Mouse (Mus musculus) heart, adult 11 months (tissue): ENCODE measurements around the gene Setd1b.

Experiments used
- DNase-seq: peaks from one replicate; pipeline ENCODE4 v3.0.0; 2022

Gene Setd1b

DNA sequence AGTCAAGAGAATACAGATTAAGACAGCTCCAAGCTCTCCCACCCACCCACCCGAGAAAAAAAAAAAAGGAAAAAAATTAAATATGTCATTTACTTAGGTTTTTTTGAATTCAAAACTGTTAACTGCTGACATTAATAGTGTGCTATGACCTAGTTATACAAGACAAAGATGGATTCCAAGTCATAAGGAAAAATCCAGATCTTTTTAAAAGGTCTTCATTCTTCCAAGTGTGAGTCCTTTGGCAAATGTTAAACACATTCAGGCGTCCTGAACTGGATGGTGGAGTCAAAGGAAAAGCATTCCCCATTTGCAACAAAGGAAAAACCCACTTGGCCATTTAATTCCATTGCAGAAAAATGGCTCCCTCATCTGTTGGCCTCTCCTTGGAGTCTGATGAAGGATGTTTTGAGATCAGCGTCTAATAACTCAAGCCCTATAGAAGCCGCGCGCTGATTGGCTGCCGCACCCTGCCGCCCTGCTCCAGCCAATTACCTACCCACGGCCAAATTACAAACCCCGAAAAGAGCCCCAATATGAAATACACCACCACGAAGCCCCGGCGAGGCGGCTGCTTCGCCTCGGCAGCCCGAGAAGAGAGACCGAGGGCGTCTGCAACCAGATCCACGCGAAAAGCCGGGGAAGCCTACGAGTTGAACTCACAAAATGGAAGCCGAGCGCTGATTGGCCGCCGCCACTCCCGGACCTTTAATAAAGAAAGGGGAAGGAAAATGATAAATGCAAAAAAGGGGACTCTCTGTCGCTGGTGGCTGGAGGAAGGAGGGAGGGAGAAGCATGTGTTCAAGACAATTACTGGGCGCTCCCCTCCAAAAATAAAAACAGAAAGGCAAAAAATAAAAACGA, 1.1 kb upstream of the Setd1b start:
- DNase-seq = peak; percentile 100

GRCm38 (mm10) chr5:123141555-123142160, 335 bp upstream of the Setd1b start:
- DNase-seq = peak; percentile 98

DNA sequence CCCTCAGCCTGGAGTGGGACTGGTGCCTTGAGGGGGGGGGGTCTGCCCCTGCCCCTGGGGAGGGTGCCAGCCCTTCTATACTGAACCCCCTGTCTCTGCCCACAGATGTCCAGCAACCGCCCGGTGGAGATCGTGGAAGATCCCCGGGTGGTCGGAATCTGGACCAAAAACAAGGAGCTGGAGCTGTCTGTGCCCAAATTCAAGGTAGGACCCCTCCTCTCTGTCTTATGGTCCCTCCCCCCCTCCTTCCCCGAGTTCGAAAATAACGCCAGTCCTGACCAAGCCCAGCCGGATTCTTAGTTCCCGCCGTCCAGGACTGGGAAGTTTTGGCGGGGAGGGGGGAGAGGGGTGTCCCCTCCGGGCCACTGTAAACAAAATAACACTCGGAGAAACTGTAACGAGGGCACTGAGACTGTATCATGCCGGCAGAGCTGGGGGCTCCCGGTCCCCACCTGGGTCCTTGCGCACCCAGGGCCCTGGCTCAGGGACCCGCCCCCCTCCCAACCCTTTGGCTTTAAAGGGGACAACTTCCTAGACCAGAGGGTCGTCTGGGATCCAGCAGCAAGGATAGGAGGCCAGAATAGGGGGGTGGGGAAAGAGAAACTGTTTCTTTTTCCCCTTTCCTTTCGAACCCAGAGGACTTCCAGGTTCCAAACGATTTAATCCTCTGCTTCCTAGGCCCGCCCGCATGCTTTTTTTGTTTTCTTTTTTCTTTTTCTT, 1.4 kb downstream of the Setd1b start:
- peak; percentile 96 for DNase-seq

- DNase-seq = peak; percentile 94
These were observed 2.2 kb downstream of the Setd1b start for GRCm38 (mm10) chr5:123143971-123144745.

GRCm38 (mm10) chr5:123144746-123145590, 3.0 kb downstream of the Setd1b start:
- peak; percentile 92 for DNase-seq

- peak; percentile 90 for DNase-seq
These were observed 4.4 kb downstream of the Setd1b start for GRCm38 (mm10) chr5:123146357-123146756.

DNA sequence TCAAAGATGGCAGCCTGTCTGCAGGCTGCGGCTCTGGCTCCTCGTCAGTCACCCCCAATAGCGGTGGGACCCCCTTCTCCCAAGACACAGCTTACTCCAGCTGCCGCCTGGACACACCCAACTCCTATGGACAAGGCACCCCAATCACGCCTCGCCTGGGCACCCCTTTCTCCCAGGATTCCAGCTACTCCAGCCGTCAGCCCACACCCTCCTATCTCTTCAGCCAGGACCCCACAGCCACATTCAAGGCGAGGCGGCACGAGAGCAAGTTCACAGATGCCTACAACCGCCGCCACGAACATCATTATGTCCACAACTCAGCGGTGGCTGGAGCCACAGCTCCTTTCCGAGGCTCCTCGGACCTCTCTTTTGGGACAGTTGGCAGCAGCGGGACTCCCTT, 5.6 kb downstream of the Setd1b start:
- peak; percentile 92 for DNase-seq

DNA sequence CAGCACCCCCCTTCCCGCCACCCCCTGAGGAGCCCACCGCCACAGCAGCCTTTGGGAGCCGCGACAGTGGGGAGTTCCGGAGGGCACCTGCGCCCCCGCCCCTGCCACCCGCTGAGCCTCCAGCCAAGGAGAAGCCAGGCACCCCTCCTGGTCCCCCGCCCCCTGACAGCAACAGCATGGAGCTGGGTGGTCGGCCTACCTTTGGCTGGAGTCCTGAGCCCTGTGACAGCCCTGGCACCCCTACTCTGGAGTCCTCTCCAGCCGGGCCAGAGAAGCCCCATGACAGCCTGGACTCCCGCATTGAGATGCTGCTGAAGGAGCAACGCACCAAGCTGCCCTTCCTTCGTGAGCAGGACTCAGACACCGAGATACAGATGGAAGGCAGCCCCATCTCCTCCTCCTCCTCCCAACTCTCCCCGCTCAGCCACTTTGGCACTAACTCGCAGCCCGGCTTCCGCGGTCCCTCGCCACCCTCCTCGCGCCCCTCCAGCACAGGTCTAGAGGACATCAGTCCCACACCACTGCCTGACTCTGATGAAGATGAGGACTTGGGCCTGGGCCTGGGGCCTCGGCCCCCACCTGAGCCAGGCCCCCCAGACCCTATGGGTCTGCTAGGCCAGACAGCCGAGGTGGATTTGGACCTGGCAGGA, 6.2 kb downstream of the Setd1b start:
- DNase-seq = peak; percentile 92

- peak; percentile 98 for DNase-seq
These were observed 7.7 kb downstream of the Setd1b start for GRCm38 (mm10) chr5:123149451-123150400.

GRCm38 (mm10) chr5:123150641-123151040, 8.6 kb downstream of the Setd1b start:
- peak; percentile 92 for DNase-seq

DNA sequence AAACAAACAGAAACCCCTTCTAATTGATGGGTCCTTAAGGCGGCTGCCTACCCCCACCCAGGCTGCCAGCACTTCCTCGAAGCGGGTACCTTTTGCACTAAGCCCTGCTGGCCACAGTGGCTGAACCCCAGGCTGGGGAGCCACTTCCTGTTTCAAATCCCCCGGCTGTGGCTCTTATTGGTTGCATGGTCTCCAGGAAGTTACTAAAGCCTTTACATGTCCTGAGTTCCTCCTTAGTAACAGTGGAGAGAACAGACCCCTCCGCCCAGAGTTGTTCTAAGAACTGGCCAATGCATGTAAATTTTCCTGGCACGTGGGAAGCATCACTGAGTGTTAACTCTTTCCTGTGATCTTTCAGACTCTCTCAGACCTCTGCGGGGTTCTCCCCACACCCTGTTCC, 9.1 kb downstream of the Setd1b start:
- peak; percentile 98 for DNase-seq

- peak; percentile 92 for DNase-seq
These were observed 9.8 kb downstream of the Setd1b start for GRCm38 (mm10) chr5:123151707-123152362.

GRCm38 (mm10) chr5:123152901-123153300, 10.9 kb downstream of the Setd1b start:
- no peak for DNase-seq

GRCm38 (mm10) chr5:123155425-123155824, 13.4 kb downstream of the Setd1b start:
- peak; percentile 96 for DNase-seq

GRCm38 (mm10) chr5:123156763-123157162, 14.8 kb downstream of the Setd1b start:
- no peak for DNase-seq

- no peak for DNase-seq
These were observed 16.0 kb downstream of the Setd1b start for GRCm38 (mm10) chr5:123157972-123158371.

DNA sequence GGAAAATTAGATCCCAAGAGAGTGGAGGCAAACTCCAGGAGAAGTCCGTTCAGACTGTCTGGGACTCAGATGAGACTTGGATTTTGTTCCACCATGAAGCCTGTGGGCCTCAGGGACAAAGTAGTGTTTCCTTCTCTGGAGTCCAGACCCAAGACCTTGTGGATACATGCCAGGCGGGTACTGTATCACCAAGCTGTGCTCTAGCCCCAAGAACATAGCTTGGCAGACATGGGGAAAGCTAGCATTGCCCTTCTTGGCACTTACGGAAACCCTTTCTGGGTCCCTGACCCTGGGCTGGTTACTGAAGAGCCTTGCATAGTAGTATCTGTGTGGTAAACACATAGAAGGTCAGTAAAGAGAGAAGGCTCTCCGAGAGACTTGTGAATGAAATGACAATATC, 17.5 kb downstream of the Setd1b start:
- no peak for DNase-seq

DNA sequence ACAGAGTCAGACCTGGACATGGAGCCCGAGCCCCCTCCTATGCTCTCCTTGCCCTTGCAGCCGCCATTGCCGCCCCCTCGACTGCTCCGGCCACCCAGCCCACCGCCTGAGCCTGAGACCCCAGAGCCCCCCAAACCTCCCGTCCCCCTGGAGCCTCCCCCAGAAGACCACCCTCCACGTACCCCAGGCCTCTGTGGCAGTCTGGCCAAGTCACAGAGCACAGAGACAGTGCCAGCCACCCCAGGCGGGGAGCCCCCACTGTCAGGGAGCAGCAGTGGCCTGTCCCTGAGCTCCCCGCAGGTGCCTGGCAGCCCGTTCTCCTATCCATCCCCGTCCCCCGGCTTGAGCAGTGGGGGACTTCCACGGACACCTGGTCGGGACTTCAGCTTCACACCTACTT, 17.9 kb downstream of the Setd1b start:
- peak; percentile 90 for DNase-seq

DNA sequence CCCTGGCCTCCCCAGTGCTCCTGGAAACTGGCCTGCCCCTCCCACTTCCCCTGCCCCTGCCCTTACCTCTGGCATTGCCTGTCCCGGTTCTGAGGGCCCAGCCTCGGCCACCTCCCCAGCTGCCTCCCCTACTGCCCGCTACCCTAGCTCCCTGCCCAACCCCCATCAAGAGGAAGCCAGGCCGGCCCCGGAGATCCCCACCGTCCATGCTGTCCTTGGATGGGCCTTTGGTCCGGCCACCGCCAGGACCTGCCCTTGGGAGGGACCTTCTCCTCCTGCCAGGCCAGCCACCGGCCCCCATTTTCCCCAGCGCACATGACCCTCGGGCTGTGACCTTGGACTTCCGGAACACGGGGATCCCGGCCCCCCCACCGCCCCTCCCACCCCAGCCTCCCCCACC, 18.3 kb downstream of the Setd1b start:
- no peak for DNase-seq

- no peak for DNase-seq
These were observed 20.9 kb downstream of the Setd1b start for GRCm38 (mm10) chr5:123162942-123163341.
